Mouse (Mus musculus): ENCODE measurements around the gene Mcur1. TPM values are rescaled to one million over a fixed set of nuclear protein-coding genes. Genes with fewer than 3 reads are reported as not detected.

Gene Mcur1
- total and polyA plus RNA-seq, 2 experiments = 14.7 to 16.6 TPM

- no peak for DNase-seq (ENCODE audit: extremely low read depth, low read depth, low spot score)
- Histone ChIP-seq H3K79me2 (ENCODE audit: control insufficient read depth, insufficient read depth, low read length) (no peaks in the 10 kb centered on the region), H3K4me1 (ENCODE audit: control insufficient read depth, insufficient read depth, low read length) (peaks cover 16% of the 10 kb centered on the region), H3K27me3 (ENCODE audit: control insufficient read depth, insufficient read depth, low read length) (no peaks in the 10 kb centered on the region), H3K36me3 (ENCODE audit: control insufficient read depth, insufficient read depth, low read length) (no peaks in the 10 kb centered on the region), H3K9ac (ENCODE audit: low read depth, low read length) (peak overlapping the region; percentile 33; the same call in 1 of the 2 replicates), H3K27ac (replicated peaks; ENCODE audit: insufficient read depth, low read depth, low read length) (peak overlapping the region; percentile 50), H3K4me3 (ENCODE audit: insufficient read depth, low read depth, low read length) (no peak overlapping the region)
- TF ChIP-seq CTCF (IDR thresholded peaks at IDR 0.05; ENCODE audit: low read depth, low read length) (no peak), POLR2A (IDR thresholded peaks at IDR 0.05; ENCODE audit: extremely low read depth, insufficient read depth, low read length) (no peak)
- 43% methylated on average over 7 of the region's 7 CpGs for WGBS
Observed at GRCm38 (mm10) chr13:43523906-43524480, 36.0 kb downstream of the Mcur1 start.

- DNase-seq (ENCODE audit: extremely low read depth, low read depth, low spot score) = no peak
- 88% methylated on average over 5 of the region's 5 CpGs for WGBS
- no peak for TF ChIP-seq POLR2A (IDR thresholded peaks at IDR 0.05; ENCODE audit: extremely low read depth, insufficient read depth, low read length)
- no peak for TF ChIP-seq CTCF (IDR thresholded peaks at IDR 0.05; ENCODE audit: low read depth, low read length)
Observed at GRCm38 (mm10) chr13:43521940-43522339, 38.1 kb downstream of the Mcur1 start.

GRCm38 (mm10) chr13:43519251-43519650 is 40.7 kb downstream of the Mcur1 start:
- 85% methylated on average over 6 of the region's 6 CpGs for WGBS
- no peak for TF ChIP-seq CTCF (IDR thresholded peaks at IDR 0.05; ENCODE audit: low read depth, low read length)
- TF ChIP-seq POLR2A (IDR thresholded peaks at IDR 0.05; ENCODE audit: extremely low read depth, insufficient read depth, low read length) = no peak
- H3K9ac ChIP-seq (ENCODE audit: low read depth, low read length) = no peak overlapping the region
- no peak overlapping the region for H3K4me3 ChIP-seq (ENCODE audit: insufficient read depth, low read depth, low read length)
- no peaks in the 10 kb centered on the region for H3K36me3 ChIP-seq (ENCODE audit: control insufficient read depth, insufficient read depth, low read length)
- peaks cover under 1% of the 10 kb centered on the region; the same call in 1 of the 2 replicates for H3K4me1 ChIP-seq (ENCODE audit: control insufficient read depth, insufficient read depth, low read length)
- no peak overlapping the region for H3K27ac ChIP-seq (replicated peaks; ENCODE audit: insufficient read depth, low read depth, low read length)
- no peaks in the 10 kb centered on the region for H3K27me3 ChIP-seq (ENCODE audit: control insufficient read depth, insufficient read depth, low read length)
- no peaks in the 10 kb centered on the region for H3K79me2 ChIP-seq (ENCODE audit: control insufficient read depth, insufficient read depth, low read length)
- no peak for DNase-seq (ENCODE audit: extremely low read depth, low read depth, low spot score)

More at GRCm38 (mm10) chr13:43521940-43522339, 38.1 kb downstream of the Mcur1 start:
- Histone ChIP-seq H3K4me1 (ENCODE audit: control insufficient read depth, insufficient read depth, low read length) (peaks cover 16% of the 10 kb centered on the region), H3K79me2 (ENCODE audit: control insufficient read depth, insufficient read depth, low read length) (no peaks in the 10 kb centered on the region), H3K27ac (replicated peaks; ENCODE audit: insufficient read depth, low read depth, low read length) (no peak overlapping the region), H3K9ac (ENCODE audit: low read depth, low read length) (no peak overlapping the region), H3K4me3 (ENCODE audit: insufficient read depth, low read depth, low read length) (no peak overlapping the region), H3K27me3 (ENCODE audit: control insufficient read depth, insufficient read depth, low read length) (no peaks in the 10 kb centered on the region), H3K36me3 (ENCODE audit: control insufficient read depth, insufficient read depth, low read length) (no peaks in the 10 kb centered on the region)

GRCm38 (mm10) chr13:43517371-43517770 is 42.6 kb downstream of the Mcur1 start:
- H3K4me3 ChIP-seq (ENCODE audit: insufficient read depth, low read depth, low read length) = no peak overlapping the region
- H3K27ac ChIP-seq (replicated peaks; ENCODE audit: insufficient read depth, low read depth, low read length) = no peak overlapping the region
- no peak overlapping the region for H3K9ac ChIP-seq (ENCODE audit: low read depth, low read length)
- WGBS = 76% methylated on average over 8 of the region's 8 CpGs
- no peaks in the 10 kb centered on the region for H3K79me2 ChIP-seq (ENCODE audit: control insufficient read depth, insufficient read depth, low read length)
- peaks cover 2% of the 10 kb centered on the region; the same call in 1 of the 2 replicates for H3K4me1 ChIP-seq (ENCODE audit: control insufficient read depth, insufficient read depth, low read length)
- no peak for DNase-seq (ENCODE audit: extremely low read depth, low read depth, low spot score)
- TF ChIP-seq CTCF (IDR thresholded peaks at IDR 0.05; ENCODE audit: low read depth, low read length) (no peak), POLR2A (IDR thresholded peaks at IDR 0.05; ENCODE audit: extremely low read depth, insufficient read depth, low read length) (no peak)
- H3K36me3 ChIP-seq (ENCODE audit: control insufficient read depth, insufficient read depth, low read length) = no peaks in the 10 kb centered on the region
- H3K27me3 ChIP-seq (ENCODE audit: control insufficient read depth, insufficient read depth, low read length) = no peaks in the 10 kb centered on the region

- Histone ChIP-seq H3K4me1 (ENCODE audit: control insufficient read depth, insufficient read depth, low read length) (peaks cover 2% of the 10 kb centered on the region; the same call in 1 of the 2 replicates), H3K27ac (replicated peaks; ENCODE audit: insufficient read depth, low read depth, low read length) (no peak overlapping the region), H3K4me3 (ENCODE audit: insufficient read depth, low read depth, low read length) (no peak overlapping the region), H3K27me3 (ENCODE audit: control insufficient read depth, insufficient read depth, low read length) (no peaks in the 10 kb centered on the region), H3K36me3 (ENCODE audit: control insufficient read depth, insufficient read depth, low read length) (no peaks in the 10 kb centered on the region), H3K9ac (ENCODE audit: low read depth, low read length) (no peak overlapping the region), H3K79me2 (ENCODE audit: control insufficient read depth, insufficient read depth, low read length) (no peaks in the 10 kb centered on the region)
- no peak for TF ChIP-seq POLR2A (IDR thresholded peaks at IDR 0.05; ENCODE audit: extremely low read depth, insufficient read depth, low read length)
- TF ChIP-seq CTCF (IDR thresholded peaks at IDR 0.05; ENCODE audit: low read depth, low read length) = no peak
- 72% methylated on average over 6 of the region's 6 CpGs for WGBS
- no peak for DNase-seq (ENCODE audit: extremely low read depth, low read depth, low spot score)
Observed at GRCm38 (mm10) chr13:43516931-43517330, 43.1 kb downstream of the Mcur1 start.

- no peaks in the 10 kb centered on the region for H3K36me3 ChIP-seq (ENCODE audit: control insufficient read depth, insufficient read depth, low read length)
- H3K4me1 ChIP-seq (ENCODE audit: control insufficient read depth, insufficient read depth, low read length) = peaks cover 2% of the 10 kb centered on the region; the same call in 1 of the 2 replicates
- no peak for TF ChIP-seq CTCF (IDR thresholded peaks at IDR 0.05; ENCODE audit: low read depth, low read length)
- TF ChIP-seq POLR2A (IDR thresholded peaks at IDR 0.05; ENCODE audit: extremely low read depth, insufficient read depth, low read length) = no peak
- H3K27ac ChIP-seq (replicated peaks; ENCODE audit: insufficient read depth, low read depth, low read length) = no peak overlapping the region
- no peak for DNase-seq (ENCODE audit: extremely low read depth, low read depth, low spot score)
- no peak overlapping the region for H3K9ac ChIP-seq (ENCODE audit: low read depth, low read length)
- no peaks in the 10 kb centered on the region for H3K27me3 ChIP-seq (ENCODE audit: control insufficient read depth, insufficient read depth, low read length)
- no peaks in the 10 kb centered on the region for H3K79me2 ChIP-seq (ENCODE audit: control insufficient read depth, insufficient read depth, low read length)
- WGBS = 95% methylated on average over 5 of the region's 5 CpGs
- no peak overlapping the region for H3K4me3 ChIP-seq (ENCODE audit: insufficient read depth, low read depth, low read length)
Observed at GRCm38 (mm10) chr13:43516119-43516518, 43.9 kb downstream of the Mcur1 start.
